Mouse (Mus musculus) megakaryocyte, embryonic 14.5 days (primary cell): Measurements from ENCODE around the gene Hoxd3.

ENCODE experiments used
- FLI1 ChIP-seq: IDR thresholded peaks from 2 replicates; pipeline ENCODE4 v1.6.1; 2012; ENCODE audit warnings: low read length, inconsistent platforms, mixed read lengths
- GATA1 ChIP-seq: IDR thresholded peaks from 3 replicates; pipeline ENCODE4 v1.6.1; 2012; ENCODE audit warnings: mixed read lengths, low read length, inconsistent platforms, borderline replicate concordance

GRCm38 (mm10) chr2:74672481-74673362, 39.0 kb upstream of the Hoxd3 start:
- TF ChIP-seq GATA1 (no peak), FLI1 (no peak)
